Mouse (Mus musculus) thymus, adult 2 months (tissue): ENCODE results near the gene Pip4k2b.

ENCODE experiments used
- CTCF ChIP-seq: fragments of 200-500 bp; IDR thresholded peaks from 2 replicates; pipeline ENCODE4 v1.5.1; 2012; ENCODE audit warnings: mild to moderate bottlenecking, control low read depth, low read length, moderate library complexity, borderline replicate concordance; ENCODE audit not compliant: control insufficient read depth, poor library complexity, insufficient read depth; ENCODE audit errors: extremely low read depth
- POLR2A ChIP-seq: fragments of 200-500 bp; IDR thresholded peaks from 2 replicates; pipeline ENCODE4 v1.6.1; 2012; ENCODE audit warnings: mild to moderate bottlenecking, low read length, control low read depth, moderate library complexity; ENCODE audit not compliant: control insufficient read depth, poor library complexity, insufficient read depth; ENCODE audit errors: extremely low read depth

GRCm38 (mm10) chr11:97682504-97683055, 61.9 kb downstream of the Pip4k2b start:
- TF ChIP-seq POLR2A (no peak), CTCF (no peak)
